Mouse (Mus musculus): ENCODE data around the gene Gm28043. TPM values are rescaled to one million over a fixed set of nuclear protein-coding genes. Genes with fewer than 3 reads are reported as not detected.

Gm28043 gene
- polyA plus RNA-seq, 1 experiment from 2014 or later: 2.6 TPM

DNA sequence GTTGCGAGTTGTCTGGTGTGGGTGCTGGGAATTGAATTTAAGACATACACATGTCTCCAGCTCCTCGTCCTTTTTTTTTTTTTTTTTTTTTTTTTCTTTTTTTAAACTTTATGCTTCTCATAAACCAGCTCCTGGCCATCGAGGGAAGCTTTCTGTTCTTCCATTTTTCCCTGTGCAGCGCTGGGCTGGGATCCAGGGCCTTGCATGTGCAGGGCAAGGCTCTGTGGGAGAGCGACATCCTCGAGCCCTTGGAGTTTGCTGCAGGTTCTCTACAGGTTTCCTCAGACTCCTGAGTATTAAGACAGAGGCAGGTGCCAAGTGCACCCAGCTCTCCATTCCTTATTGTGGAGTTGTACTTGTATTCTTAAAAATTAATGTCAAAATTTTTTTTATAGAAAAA is 47.5 kb downstream of the Gm28043 start:
- 88% methylated on average over 6 of the region's 6 CpGs for WGBS
- peaks cover 10% of the 10 kb centered on the region for H3K36me3 ChIP-seq
- no peak overlapping the region for H3K4me2 ChIP-seq
- no peak overlapping the region for H3K4me3 ChIP-seq (replicated peaks)
- ATAC-seq (ENCODE audit: insufficient read depth, low FRiP score, low read depth): no peak
- no peaks in the 10 kb centered on the region for H3K27me3 ChIP-seq (replicated peaks)
- no peak overlapping the region for H3K27ac ChIP-seq
- H3K9me3 ChIP-seq: no peaks in the 10 kb centered on the region
- no peak overlapping the region for H3K9ac ChIP-seq
- H3K4me1 ChIP-seq: no peaks in the 10 kb centered on the region

DNA sequence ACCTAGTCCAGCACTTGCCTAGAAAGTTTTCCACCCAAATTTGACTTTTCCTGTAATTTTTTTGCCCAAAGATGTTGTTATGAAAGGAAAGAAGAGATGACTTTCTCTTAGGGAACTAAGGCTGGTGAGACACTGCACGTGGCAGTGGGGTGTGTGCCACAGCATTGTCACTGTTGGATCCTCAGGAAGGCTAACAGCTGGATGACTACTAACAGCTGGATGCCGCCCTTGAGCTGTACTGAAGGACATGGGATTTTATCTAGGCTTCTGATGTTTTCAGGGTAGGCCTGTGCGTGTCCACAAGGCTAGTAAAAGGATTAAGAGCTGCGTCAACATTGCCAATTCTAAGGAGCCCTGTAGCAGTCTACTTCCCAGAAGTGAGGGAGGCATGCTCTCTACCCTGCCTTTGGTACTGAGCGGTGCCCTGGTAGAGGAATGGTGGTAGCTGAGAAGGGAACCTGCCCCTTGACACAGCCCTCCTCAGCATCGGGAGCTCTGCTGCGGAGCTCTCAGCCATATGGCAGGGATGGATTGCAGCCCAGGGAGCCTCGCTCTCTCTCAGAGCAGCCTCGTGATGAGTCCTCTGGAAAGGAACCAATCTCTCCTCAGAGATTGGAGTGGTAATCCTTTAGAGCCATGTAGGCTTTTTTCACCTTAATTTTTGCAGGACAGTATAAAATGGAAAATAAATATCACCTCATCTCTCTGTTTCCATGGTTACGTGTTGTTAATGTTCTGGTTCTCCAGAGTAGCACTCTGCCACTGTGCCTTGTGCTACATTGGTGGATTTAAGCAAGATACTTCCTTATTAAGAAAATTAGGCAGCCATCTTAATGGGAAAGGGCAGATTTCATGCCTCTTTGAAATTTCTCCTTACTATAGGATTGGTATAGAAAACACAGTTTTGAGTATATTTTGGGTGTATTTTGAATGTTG is 53.6 kb downstream of the Gm28043 start:
- peak; percentile 27; the same call in 1 of the 2 replicates for ATAC-seq (ENCODE audit: insufficient read depth, low FRiP score, low read depth)
- no peak overlapping the region for H3K4me2 ChIP-seq
- 0 out of 2 replicates have a peak, but pooled peaks cover 3% of the 10 kb centered on the region for H3K4me1 ChIP-seq
- no peaks in the 10 kb centered on the region for H3K9me3 ChIP-seq
- H3K36me3 ChIP-seq: peaks cover 12% of the 10 kb centered on the region
- 71% methylated on average over 10 of the region's 10 CpGs for WGBS
- no peaks in the 10 kb centered on the region for H3K27me3 ChIP-seq (replicated peaks)
- H3K9ac ChIP-seq: no peak overlapping the region
- H3K4me3 ChIP-seq (replicated peaks): no peak overlapping the region
- H3K27ac ChIP-seq: no peak overlapping the region

- ATAC-seq (ENCODE audit: insufficient read depth, low FRiP score, low read depth): no peak
Observed at GRCm38 (mm10) chr17:29669030-29669429, 54.4 kb downstream of the Gm28043 start.

DNA sequence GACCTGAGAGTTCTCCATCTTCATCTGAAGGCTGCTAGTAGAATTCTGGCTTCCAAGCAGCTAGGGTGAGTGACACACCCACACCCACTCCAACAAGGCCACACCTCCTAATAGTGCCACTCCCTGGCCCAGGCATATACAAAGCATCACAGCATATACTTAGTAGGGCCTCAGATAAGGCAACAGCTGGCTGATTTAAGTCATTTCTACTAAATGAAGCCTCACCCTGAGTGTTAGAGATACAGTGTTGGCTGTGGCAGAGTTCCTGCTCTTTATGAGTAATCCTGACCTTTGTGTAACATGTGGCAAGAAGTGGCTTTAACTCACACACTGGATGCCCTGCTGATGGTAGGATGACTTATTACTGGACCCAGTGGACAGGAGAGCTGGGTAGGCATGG is 55.3 kb downstream of the Gm28043 start:
- no peak overlapping the region for H3K4me2 ChIP-seq
- no peak overlapping the region for H3K9ac ChIP-seq
- H3K4me1 ChIP-seq: 0 out of 2 replicates have a peak, but pooled peaks cover 3% of the 10 kb centered on the region
- peak; percentile 72 for ATAC-seq (ENCODE audit: insufficient read depth, low FRiP score, low read depth)
- H3K9me3 ChIP-seq: no peaks in the 10 kb centered on the region
- peaks cover 21% of the 10 kb centered on the region for H3K36me3 ChIP-seq
- H3K27me3 ChIP-seq (replicated peaks): no peaks in the 10 kb centered on the region
- H3K27ac ChIP-seq: no peak overlapping the region
- no peak overlapping the region for H3K4me3 ChIP-seq (replicated peaks)

More at GRCm38 (mm10) chr17:29669030-29669429, 54.4 kb downstream of the Gm28043 start:
- no peak overlapping the region for H3K4me3 ChIP-seq (replicated peaks)
- no peak overlapping the region for H3K9ac ChIP-seq
- H3K27me3 ChIP-seq (replicated peaks): no peaks in the 10 kb centered on the region
- 0 out of 2 replicates have a peak, but pooled peaks cover 3% of the 10 kb centered on the region for H3K4me1 ChIP-seq
- H3K36me3 ChIP-seq: peaks cover 14% of the 10 kb centered on the region
- H3K4me2 ChIP-seq: no peak overlapping the region
- no peaks in the 10 kb centered on the region for H3K9me3 ChIP-seq
- no peak overlapping the region for H3K27ac ChIP-seq
- WGBS: 89% methylated on average over 4 of the region's 4 CpGs

DNA sequence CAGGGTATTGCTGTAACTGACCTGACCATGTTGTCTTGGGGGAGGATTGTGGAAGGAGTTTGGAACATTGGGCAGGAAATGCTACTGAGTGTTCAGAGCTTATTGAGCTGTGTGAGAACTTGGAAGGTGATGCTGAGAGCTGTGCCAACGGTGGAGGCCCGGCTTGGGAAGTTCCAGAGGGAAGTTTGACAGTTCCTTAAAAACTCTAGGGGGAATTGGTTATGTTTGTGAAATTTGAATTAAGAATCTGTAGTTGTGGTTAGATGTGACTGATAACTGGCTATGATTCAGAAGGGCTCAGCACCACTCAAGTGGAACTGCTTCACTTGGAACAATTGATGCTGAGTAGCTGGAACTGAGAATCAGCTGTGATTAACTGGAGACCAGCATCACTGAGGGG is 56.3 kb downstream of the Gm28043 start:
- 90% methylated on average over 2 of the region's 2 CpGs for WGBS
- H3K27ac ChIP-seq: no peak overlapping the region
- H3K4me3 ChIP-seq (replicated peaks): no peak overlapping the region
- no peak overlapping the region for H3K4me2 ChIP-seq
- no peak for ATAC-seq (ENCODE audit: insufficient read depth, low FRiP score, low read depth)
- no peaks in the 10 kb centered on the region for H3K9me3 ChIP-seq
- H3K4me1 ChIP-seq: 0 out of 2 replicates have a peak, but pooled peaks cover 3% of the 10 kb centered on the region
- H3K27me3 ChIP-seq (replicated peaks): no peaks in the 10 kb centered on the region
- H3K36me3 ChIP-seq: peaks cover 23% of the 10 kb centered on the region
- no peak overlapping the region for H3K9ac ChIP-seq

GRCm38 (mm10) chr17:29673325-29673724 is 58.6 kb downstream of the Gm28043 start:
- no peak overlapping the region for H3K9ac ChIP-seq
- ATAC-seq (ENCODE audit: insufficient read depth, low FRiP score, low read depth): no peak
- no peaks in the 10 kb centered on the region for H3K4me1 ChIP-seq
- 88% methylated on average over 4 of the region's 4 CpGs for WGBS
- H3K4me3 ChIP-seq (replicated peaks): no peak overlapping the region
- H3K9me3 ChIP-seq: no peaks in the 10 kb centered on the region
- H3K36me3 ChIP-seq: peaks cover 21% of the 10 kb centered on the region
- no peaks in the 10 kb centered on the region for H3K27me3 ChIP-seq (replicated peaks)
- no peak overlapping the region for H3K27ac ChIP-seq
- H3K4me2 ChIP-seq: no peak overlapping the region

- no peak for ATAC-seq (ENCODE audit: insufficient read depth, low FRiP score, low read depth)
- H3K36me3 ChIP-seq: peaks cover 32% of the 10 kb centered on the region
Observed at GRCm38 (mm10) chr17:29678526-29678925, 63.9 kb downstream of the Gm28043 start.

GRCm38 (mm10) chr17:29679038-29679767 is 64.5 kb downstream of the Gm28043 start:
- ATAC-seq (ENCODE audit: insufficient read depth, low FRiP score, low read depth): no peak
- 84% methylated on average over 6 of the region's 6 CpGs for WGBS
- Histone ChIP-seq H3K27ac (no peak overlapping the region), H3K36me3 (peaks cover 28% of the 10 kb centered on the region), H3K4me3 (replicated peaks) (no peak overlapping the region), H3K27me3 (replicated peaks) (no peaks in the 10 kb centered on the region), H3K9me3 (no peaks in the 10 kb centered on the region), H3K4me1 (peaks cover 4% of the 10 kb centered on the region; the same call in 1 of the 2 replicates), H3K9ac (no peak overlapping the region), H3K4me2 (no peak overlapping the region)

More at GRCm38 (mm10) chr17:29678526-29678925, 63.9 kb downstream of the Gm28043 start:
- no peak overlapping the region for H3K9ac ChIP-seq
- peaks cover 4% of the 10 kb centered on the region; the same call in 1 of the 2 replicates for H3K4me1 ChIP-seq
- no peaks in the 10 kb centered on the region for H3K27me3 ChIP-seq (replicated peaks)
- WGBS: 82% methylated on average over 8 of the region's 8 CpGs
- H3K4me3 ChIP-seq (replicated peaks): no peak overlapping the region
- H3K4me2 ChIP-seq: no peak overlapping the region
- no peak overlapping the region for H3K27ac ChIP-seq
- no peaks in the 10 kb centered on the region for H3K9me3 ChIP-seq

DNA sequence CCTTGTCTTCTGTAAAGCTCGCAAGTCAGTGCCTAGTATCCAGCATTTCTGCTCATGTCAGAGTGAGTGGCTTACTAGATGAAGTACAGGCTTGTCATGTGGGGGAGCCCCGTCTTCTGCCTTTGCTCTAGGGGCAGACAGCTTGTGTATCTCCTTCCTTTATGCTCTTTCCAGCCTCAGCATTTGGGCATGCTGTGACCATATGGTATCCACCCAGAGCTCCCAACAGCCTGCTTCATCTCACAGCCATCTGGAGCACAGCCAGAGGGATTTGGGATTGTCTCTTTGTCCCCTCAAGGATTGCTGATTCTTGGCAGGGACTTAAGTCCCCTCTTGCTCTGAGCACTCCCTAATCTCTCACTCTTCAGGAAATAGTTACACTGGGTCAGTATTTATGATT is 65.5 kb downstream of the Gm28043 start:
- peaks cover 21% of the 10 kb centered on the region for H3K36me3 ChIP-seq

GRCm38 (mm10) chr17:29680921-29681320 is 66.2 kb downstream of the Gm28043 start:
- Histone ChIP-seq H3K4me2 (no peak overlapping the region), H3K9ac (no peak overlapping the region), H3K4me1 (peaks cover 7% of the 10 kb centered on the region; the same call in 1 of the 2 replicates), H3K36me3 (peaks cover 28% of the 10 kb centered on the region), H3K9me3 (no peaks in the 10 kb centered on the region), H3K4me3 (replicated peaks) (no peak overlapping the region), H3K27me3 (replicated peaks) (no peaks in the 10 kb centered on the region), H3K27ac (no peak overlapping the region)
- ATAC-seq (ENCODE audit: insufficient read depth, low FRiP score, low read depth): no peak
- WGBS: 76% methylated on average over 2 of the region's 2 CpGs

More for the DNA sequence above, 65.5 kb downstream of the Gm28043 start:
- Histone ChIP-seq H3K9me3 (no peaks in the 10 kb centered on the region), H3K9ac (no peak overlapping the region), H3K27me3 (replicated peaks) (no peaks in the 10 kb centered on the region), H3K4me2 (no peak overlapping the region), H3K4me1 (peaks cover 5% of the 10 kb centered on the region; the same call in 1 of the 2 replicates), H3K27ac (peak overlapping the region; percentile 57; the same call in 1 of the 2 replicates), H3K4me3 (replicated peaks) (no peak overlapping the region)
- WGBS: 65% methylated on average over 2 of the region's 2 CpGs
- peak; percentile 56; the same call in 1 of the 2 replicates for ATAC-seq (ENCODE audit: insufficient read depth, low FRiP score, low read depth)

- Histone ChIP-seq H3K36me3 (peaks cover 33% of the 10 kb centered on the region), H3K4me1 (peaks cover 7% of the 10 kb centered on the region; the same call in 1 of the 2 replicates), H3K4me2 (no peak overlapping the region), H3K27ac (no peak overlapping the region), H3K9ac (no peak overlapping the region), H3K4me3 (replicated peaks) (no peak overlapping the region), H3K9me3 (no peaks in the 10 kb centered on the region), H3K27me3 (replicated peaks) (no peaks in the 10 kb centered on the region)
- WGBS: 91% methylated on average over 9 of the region's 9 CpGs
- ATAC-seq (ENCODE audit: insufficient read depth, low FRiP score, low read depth): no peak
Observed at GRCm38 (mm10) chr17:29681669-29682068, 67.0 kb downstream of the Gm28043 start.

Data from stomach, embryonic 15.5 days (tissue).